Mouse (Mus musculus) lung, postnatal 14 days (tissue): ENCODE results near the gene T2.

Experiments
- DNase-seq: peaks from one replicate; pipeline ENCODE4 v3.0.0; 2021

Gene T2

GRCm38 (mm10) chr17:8420739-8421138 lies 64.9 kb downstream of the T2 start:
- DNase-seq = no peak

- DNase-seq = no peak
These were observed 65.7 kb downstream of the T2 start for GRCm38 (mm10) chr17:8421517-8421916.

- no peak for DNase-seq
These were observed 67.5 kb downstream of the T2 start for GRCm38 (mm10) chr17:8423283-8423682.

GRCm38 (mm10) chr17:8429436-8429835 lies 73.6 kb downstream of the T2 start:
- no peak for DNase-seq

GRCm38 (mm10) chr17:8429896-8430295 lies 74.1 kb downstream of the T2 start:
- DNase-seq = no peak

GRCm38 (mm10) chr17:8432179-8432800 lies 76.5 kb downstream of the T2 start:
- DNase-seq = no peak

GRCm38 (mm10) chr17:8433121-8433977 lies 77.6 kb downstream of the T2 start:
- no peak for DNase-seq

GRCm38 (mm10) chr17:8433978-8434960 lies 78.5 kb downstream of the T2 start, which contains the start of gene T:
T (plus strand) TSS chr17:8434423.
- no peak for DNase-seq

GRCm38 (mm10) chr17:8436184-8436583 lies 80.4 kb downstream of the T2 start:
- no peak for DNase-seq

- no peak for DNase-seq
These were observed 88.3 kb downstream of the T2 start for GRCm38 (mm10) chr17:8444062-8444461.

- no peak for DNase-seq
These were observed 91.9 kb downstream of the T2 start for GRCm38 (mm10) chr17:8447676-8448192.

- no peak for DNase-seq
These were observed 92.5 kb downstream of the T2 start for GRCm38 (mm10) chr17:8448324-8448723.

- no peak for DNase-seq
These were observed 99.4 kb downstream of the T2 start for GRCm38 (mm10) chr17:8455196-8455595.

GRCm38 (mm10) chr17:8455601-8456000 lies 99.8 kb downstream of the T2 start:
- DNase-seq = no peak

- DNase-seq = no peak
These were observed 101.2 kb downstream of the T2 start for GRCm38 (mm10) chr17:8456856-8457460.

GRCm38 (mm10) chr17:8461568-8461967 lies 105.8 kb downstream of the T2 start:
- peak; percentile 51 for DNase-seq

- DNase-seq = peak; percentile 51
These were observed 107.8 kb downstream of the T2 start for GRCm38 (mm10) chr17:8463482-8464128.

- no peak for DNase-seq
These were observed 112.0 kb downstream of the T2 start for GRCm38 (mm10) chr17:8467771-8468170.

GRCm38 (mm10) chr17:8468716-8469344 lies 113.0 kb downstream of the T2 start:
- peak; percentile 81 for DNase-seq
